Mouse (Mus musculus) embryonic facial prominence, embryonic 14.5 days (tissue): ENCODE measurements around the gene Gm49359. TPM values are rescaled to one million over a fixed set of nuclear protein-coding genes. Genes with fewer than 3 reads are reported as not detected.
"Not testable (repeated sequence)": the region's sequence is repeated elsewhere in the genome, so short reads cannot be mapped to it uniquely, and the experiment has no call there.

ENCODE experiments used
- ATAC-seq: fragments of 200-750 bp; cut with Nextera tagmentation; 2 replicates; pipeline ENCODE4 v1.8.0; 2017; ENCODE audit warnings: low read depth, moderate number of reproducible peaks, moderate TSS enrichment
- DNase-seq: peaks from one replicate; pipeline ENCODE4 v3.0.0-alpha.2; 2015; ENCODE audit warnings: low spot score
- H3K27ac ChIP-seq: fragments of 300-500 bp; sonication (generic); replicated peaks from 2 replicates; pipeline ENCODE4 v1.5.1; 2014; ENCODE audit warnings: low read depth, mild to moderate bottlenecking, low read length, moderate library complexity
- H3K27me3 ChIP-seq: fragments of 300-500 bp; sonication (generic); replicated peaks from 2 replicates; pipeline ENCODE4 v1.6.1; 2014; ENCODE audit warnings: low read length; ENCODE audit not compliant: control insufficient read depth, insufficient read depth
- H3K36me3 ChIP-seq: fragments of 300-500 bp; sonication (generic); 2 replicates; pipeline ENCODE4 v1.6.1; 2014; ENCODE audit warnings: low read length, mixed read lengths; ENCODE audit not compliant: control insufficient read depth, insufficient read depth
- H3K4me1 ChIP-seq: fragments of 300-500 bp; sonication (generic); 2 replicates; pipeline ENCODE4 v1.6.1; 2014; ENCODE audit warnings: antibody characterized with exemption, low read length; ENCODE audit not compliant: control insufficient read depth, insufficient read depth
- H3K4me2 ChIP-seq: fragments of 300-500 bp; sonication (generic); 2 replicates; pipeline ENCODE4 v1.6.1; 2014; ENCODE audit warnings: low read depth, mild to moderate bottlenecking, low read length, moderate library complexity, mixed read lengths
- H3K4me3 ChIP-seq: fragments of 300-500 bp; sonication (generic); 2 replicates; pipeline ENCODE4 v1.5.1; 2014; ENCODE audit warnings: low read depth, mild to moderate bottlenecking, low read length
- H3K9ac ChIP-seq: fragments of 300-500 bp; sonication (generic); 2 replicates; pipeline ENCODE4 v1.6.1; 2014; ENCODE audit warnings: low read depth, mild to moderate bottlenecking, low read length, moderate library complexity, mixed read lengths
- H3K9me3 ChIP-seq: fragments of 300-500 bp; sonication (generic); 2 replicates; pipeline ENCODE4 v1.6.1; 2016; ENCODE audit warnings: low read length; ENCODE audit not compliant: control insufficient read depth
- WGBS: fragments of 180-500 bp; shearing (Covaris S2); extraction: QIAGEN DNeasy Blood & Tissue Kit; methylation state at CpG from one replicate; pipeline ENCODE4 v1.1.7; 2014; 5-methylcytosine and 5-hydroxymethylcytosine counted together
- microRNA-seq: library from miRNA; unstranded; fragments of <30 nt; microRNA quantifications from one replicate; pipeline ENCODE4, GENCODE M21; 2016; ENCODE audit warnings: borderline number of aligned reads
- polyA plus RNA-seq: library from polyadenylated mRNA; unstranded; fragments of >200 nt; fragmentation: Nextera tagmentation; extraction: Ambion mirVana; gene quantifications from 2 replicates; pipeline ENCODE4 v1.2.1, GENCODE M21; 2014

Gm49359 gene
- 9.2 and 10.3 TPM in 2 replicates for polyA plus RNA-seq

DNA sequence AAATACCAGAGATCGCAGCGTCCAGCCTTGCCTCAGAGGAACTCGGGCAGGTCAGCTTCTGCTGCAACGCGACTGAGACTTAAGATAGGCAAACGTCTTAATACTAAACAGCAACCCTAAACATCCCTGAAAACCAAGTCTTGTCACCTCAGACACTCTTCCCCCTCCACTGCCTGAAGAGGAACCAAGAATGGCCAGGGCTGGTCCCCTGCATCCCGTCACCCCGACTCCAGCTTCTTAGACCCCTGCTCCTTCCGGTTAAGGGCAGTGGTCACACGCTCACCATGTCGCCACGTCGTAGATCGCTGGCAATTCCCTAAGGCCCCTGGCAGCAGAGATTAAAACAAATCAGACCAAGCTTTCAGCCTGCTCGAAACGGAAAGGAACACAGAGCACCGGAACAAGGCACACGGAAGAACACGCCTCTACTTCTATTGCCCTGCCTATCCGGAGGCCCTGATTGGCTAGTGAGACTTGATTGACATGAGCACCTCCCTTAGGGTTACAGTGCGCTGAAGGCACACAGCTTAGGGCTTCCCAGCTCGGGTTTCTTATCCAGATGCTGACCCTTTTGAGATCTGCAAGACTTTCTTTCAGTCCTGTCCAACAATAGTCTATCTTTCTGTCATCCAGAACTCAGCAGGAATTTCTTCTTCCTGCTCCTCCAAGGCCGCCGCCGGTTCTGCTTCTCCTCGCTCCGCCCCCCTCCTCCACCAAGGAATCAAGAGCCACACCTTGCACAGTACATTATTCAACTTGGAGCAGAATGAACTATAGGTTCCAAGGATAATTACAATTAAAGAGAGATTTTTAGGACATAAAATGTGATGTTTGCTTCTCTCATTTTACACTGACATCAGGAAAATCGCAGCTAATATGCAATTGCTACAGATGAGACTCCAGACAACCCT, at the start of gene Gm49359:
TSS of gene Gm49359 (minus strand) at position 409 of the 911 bp plus-strand sequence.
- 1% methylated on average over 27 of the region's 28 CpGs for WGBS
- DNase-seq (peak; percentile 96), ATAC-seq (peak; percentile 100)

DNA sequence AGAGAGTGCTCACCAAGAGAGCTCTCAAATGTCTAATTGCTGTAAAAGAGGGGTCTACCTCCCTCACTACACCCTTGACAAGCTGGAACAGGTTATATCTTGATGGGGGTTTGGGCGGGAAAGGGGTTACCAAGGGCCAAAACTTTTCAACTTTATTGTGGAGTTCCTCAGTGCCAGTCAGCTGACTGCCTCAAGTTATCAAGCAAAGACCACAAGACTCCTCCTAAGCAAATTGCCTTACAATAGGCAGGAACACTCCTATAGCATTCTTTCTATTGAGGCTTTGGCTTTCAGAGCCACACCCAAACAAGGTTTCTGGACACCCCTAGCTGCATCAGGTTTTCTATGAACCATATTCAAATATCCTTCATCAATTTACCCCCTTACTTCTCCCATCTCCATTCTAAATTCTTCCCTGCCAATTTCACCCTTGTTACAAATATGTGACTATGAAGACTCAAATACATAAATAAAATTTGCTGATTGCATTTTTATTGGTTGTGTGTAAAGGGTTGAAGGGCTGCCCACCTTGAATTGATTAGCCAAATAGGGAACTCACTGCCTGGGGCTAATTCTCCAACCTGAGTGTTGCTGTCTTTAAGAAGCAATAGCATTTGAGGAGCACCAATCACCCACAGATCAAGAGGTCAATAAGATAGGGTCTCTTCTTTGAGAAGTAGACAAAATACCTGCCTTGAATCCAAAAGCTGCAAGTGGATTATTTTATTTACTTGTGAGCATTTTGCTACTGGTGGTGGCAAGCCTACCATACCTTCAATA, 44.2 kb upstream of the Gm49359 start:
- not testable (repeated sequence) for ATAC-seq, H3K36me3 ChIP-seq, H3K9ac ChIP-seq, H3K27me3 ChIP-seq, H3K4me3 ChIP-seq, DNase-seq, H3K27ac ChIP-seq, H3K9me3 ChIP-seq, H3K4me2 ChIP-seq, H3K4me1 ChIP-seq
- 87% methylated on average over 1 of the region's 1 CpGs for WGBS

More for the DNA sequence above, at the start of gene Gm49359:
- H3K27ac ChIP-seq, H3K27me3 ChIP-seq, H3K4me1 ChIP-seq: not testable (repeated sequence)
- Histone ChIP-seq H3K4me3 (peak within 1 kb of the TSS; percentile 65), H3K4me2 (peak within 1 kb of the TSS; percentile 43), H3K36me3 (peaks cover 14% of the 10 kb centered on the region; the same call in 1 of the 2 replicates), H3K9ac (peak within 1 kb of the TSS; percentile 83), H3K9me3 (peaks cover 21% of the 10 kb centered on the region)

DNA sequence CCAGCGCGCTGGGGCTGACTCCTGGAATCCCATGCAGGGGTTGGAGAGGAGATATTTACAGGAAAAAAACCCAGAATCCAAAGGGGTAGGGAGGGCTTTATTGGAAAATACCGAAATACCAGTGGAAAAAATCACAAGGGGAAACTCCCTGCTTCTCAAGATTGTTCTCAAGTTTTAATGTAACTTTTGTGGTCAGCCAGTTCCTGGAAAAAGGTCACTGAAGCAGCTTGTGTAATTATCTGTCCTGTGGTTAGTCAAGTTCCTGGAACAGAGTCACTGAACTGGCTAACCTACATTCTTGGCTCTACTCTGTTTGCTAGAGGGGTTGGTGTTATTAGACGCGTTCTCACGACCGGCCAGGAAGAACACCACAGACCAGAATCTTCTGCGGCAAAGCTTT, 6.0 kb upstream of the Gm49359 start:
- WGBS = 94% methylated on average over 8 of the region's 8 CpGs
- not testable (repeated sequence) for ATAC-seq, DNase-seq

DNA sequence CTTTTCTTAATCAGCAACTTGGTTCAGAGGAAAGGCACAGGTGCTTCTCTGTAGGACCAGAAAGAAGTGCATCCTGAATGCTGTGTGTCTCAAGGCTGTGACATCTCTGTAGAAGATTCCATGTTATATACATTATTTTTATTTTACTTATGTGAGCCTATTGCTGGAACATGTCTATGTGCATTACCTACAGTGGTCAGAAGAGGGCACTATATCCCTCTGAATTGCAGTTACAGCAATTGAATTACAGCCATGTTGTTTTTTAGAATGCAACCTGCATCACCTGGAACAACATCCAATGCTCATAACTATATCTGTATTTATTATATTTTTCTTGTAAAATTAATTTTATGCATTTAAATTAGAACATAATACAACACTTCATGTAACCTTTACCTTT, 3.3 kb upstream of the Gm49359 start:
- H3K36me3 ChIP-seq, H3K27me3 ChIP-seq, H3K4me3 ChIP-seq, H3K9ac ChIP-seq, H3K27ac ChIP-seq, H3K4me1 ChIP-seq, ATAC-seq, H3K4me2 ChIP-seq: not testable (repeated sequence)
- DNase-seq = peak; percentile 23
- peaks cover 17% of the 10 kb centered on the region for H3K9me3 ChIP-seq

More for the DNA sequence above, 6.0 kb upstream of the Gm49359 start:
- not testable (repeated sequence) for H3K4me3 ChIP-seq, H3K9ac ChIP-seq, H3K36me3 ChIP-seq, H3K27ac ChIP-seq, H3K4me1 ChIP-seq, H3K27me3 ChIP-seq, H3K4me2 ChIP-seq
- peaks cover 12% of the 10 kb centered on the region for H3K9me3 ChIP-seq

Small RNA genes lying within 50 kb of the gene (microRNA-seq; reads per million reads assigned to microRNA genes)
- gene Gm22256 = not detected

Other genes with a start within 250 kb of the Gm49359 start
- 4.0 and 4.8 TPM in 2 replicates for gene Gm3604, start 83.7 kb downstream of the Gm49359 start, polyA plus RNA-seq
- not detected in 2 replicates for gene Zfp935, start 91.7 kb upstream of the Gm49359 start, polyA plus RNA-seq
- gene Zfp934, start 104.4 kb upstream of the Gm49359 start, polyA plus RNA-seq = 14.5 and 18.0 TPM in 2 replicates
- 10.5 and 12.1 TPM in 2 replicates for gene 6720489N17Rik, start 157.3 kb upstream of the Gm49359 start, polyA plus RNA-seq